Mouse (Mus musculus) G1E (cell line): ENCODE results near the gene Pcbp3.

Experiments
- CTCF ChIP-seq: IDR thresholded peaks from 2 replicates; pipeline ENCODE4 v1.5.1; 2012; ENCODE audit warnings: low read depth, low read length, inconsistent platforms, mixed read lengths
- GATA1 ChIP-seq: IDR thresholded peaks from 2 replicates; pipeline ENCODE4 v1.6.1; 2012; ENCODE audit warnings: borderline replicate concordance, low read length, inconsistent platforms, mixed read lengths
- POLR2AphosphoS5 ChIP-seq: IDR thresholded peaks from 2 replicates; pipeline ENCODE4 v1.6.1; 2012; ENCODE audit warnings: low read depth, low read length, inconsistent platforms; ENCODE audit not compliant: insufficient replicate concordance

- no peak for TF ChIP-seq CTCF
- no peak for TF ChIP-seq GATA1
- TF ChIP-seq POLR2AphosphoS5: no peak
Observed at GRCm38 (mm10) chr10:77007433-77008108, 45.9 kb upstream of the Pcbp3 start.
